Mouse (Mus musculus): ENCODE results near the gene Vmn1r223. TPM values are rescaled to one million over a fixed set of nuclear protein-coding genes. Genes with fewer than 3 reads are reported as not detected.
"Not testable (repeated sequence)": the region's sequence is repeated elsewhere in the genome, so short reads cannot be mapped to it uniquely, and the experiment has no call there.

Gene Vmn1r223
- not detected in 2 replicates for polyA plus RNA-seq (2012; rRNA removed)

DNA sequence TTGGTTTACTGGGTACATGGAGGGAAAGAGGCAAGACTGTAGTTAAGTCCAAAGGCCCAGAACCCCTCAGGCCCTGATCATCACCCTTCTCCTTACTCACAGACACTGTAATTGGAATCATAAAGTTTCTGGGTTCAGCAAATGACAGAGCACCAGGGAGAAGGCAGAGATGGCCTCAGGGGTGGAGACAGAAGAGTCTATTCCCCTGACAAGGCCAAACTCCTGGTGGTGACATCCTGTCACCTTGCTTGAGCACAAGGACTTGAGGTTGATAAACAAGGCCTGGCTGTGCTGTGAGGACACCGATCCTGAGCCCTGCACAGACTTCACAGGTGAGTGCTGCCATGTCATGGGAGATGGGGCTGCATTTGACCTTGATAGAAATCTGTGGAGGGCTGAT, at the start of gene Vmn1r223:
TSS of gene Vmn1r223 (plus strand) at position 301 of the 400 bp plus-strand sequence.
- not testable (repeated sequence) for H3K27me3 ChIP-seq (ENCODE audit: control insufficient read depth, insufficient read depth, low read length); H3K4me1 ChIP-seq (ENCODE audit: control insufficient read depth, insufficient read depth, low read length); DNase-seq; H3K27ac ChIP-seq (ENCODE audit: insufficient read depth, low read length); H3K4me3 ChIP-seq (replicated peaks; ENCODE audit: insufficient read depth, low read depth, low read length)
- WGBS = 78% methylated on average over 1 of the region's 1 CpGs

DNA sequence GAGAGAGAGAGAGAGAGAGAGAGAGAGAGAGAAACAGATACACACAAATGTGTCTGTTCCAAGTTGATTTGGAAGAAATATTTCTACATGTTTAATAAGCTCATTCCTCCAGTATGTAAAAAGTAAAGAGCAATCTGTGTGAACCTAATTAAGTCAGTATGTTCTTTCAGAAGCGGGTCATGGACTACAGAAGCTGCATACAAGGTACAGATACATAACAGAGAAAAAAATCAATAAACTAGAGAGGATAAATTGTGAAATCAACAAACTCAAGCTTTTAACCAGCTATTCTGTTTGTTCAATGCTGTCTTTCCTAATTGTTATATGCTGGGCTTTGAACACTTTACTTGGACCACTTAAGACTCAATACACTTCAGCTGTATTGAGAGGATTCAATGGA, 43.0 kb upstream of the Vmn1r223 start:
- H3K4me1 ChIP-seq (ENCODE audit: control insufficient read depth, insufficient read depth, low read length); H3K27me3 ChIP-seq (ENCODE audit: control insufficient read depth, insufficient read depth, low read length); H3K4me3 ChIP-seq (replicated peaks; ENCODE audit: insufficient read depth, low read depth, low read length); H3K27ac ChIP-seq (ENCODE audit: insufficient read depth, low read length); DNase-seq: not testable (repeated sequence)
- WGBS = 82% methylated on average over 1 of the region's 1 CpGs

DNA sequence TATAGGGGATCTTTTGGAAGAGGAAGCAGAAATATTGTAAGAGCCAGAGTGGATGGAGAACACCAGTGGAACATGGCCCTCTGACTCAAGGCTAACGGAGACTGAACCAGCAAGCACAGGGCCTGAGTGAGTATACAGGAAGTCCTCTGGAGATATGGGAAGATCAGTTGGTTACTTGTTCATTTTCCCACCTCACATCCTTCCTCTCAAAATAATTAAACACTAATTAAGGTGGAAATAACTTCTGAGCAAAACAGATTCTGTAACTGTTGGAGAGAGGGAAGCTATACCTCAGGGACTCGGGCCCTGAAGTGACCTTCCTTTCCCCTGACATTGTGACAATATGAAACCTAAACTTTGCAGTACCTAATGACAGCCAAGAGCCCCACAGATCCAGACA, 33.1 kb upstream of the Vmn1r223 start, which contains the start of gene Vmn1r221:
TSS of gene Vmn1r221 (plus strand) at position 301 of the 400 bp plus-strand sequence.
- not testable (repeated sequence) for H3K4me1 ChIP-seq (ENCODE audit: control insufficient read depth, insufficient read depth, low read length); H3K27me3 ChIP-seq (ENCODE audit: control insufficient read depth, insufficient read depth, low read length)
- 95% methylated on average over 2 of the region's 2 CpGs for WGBS

DNA sequence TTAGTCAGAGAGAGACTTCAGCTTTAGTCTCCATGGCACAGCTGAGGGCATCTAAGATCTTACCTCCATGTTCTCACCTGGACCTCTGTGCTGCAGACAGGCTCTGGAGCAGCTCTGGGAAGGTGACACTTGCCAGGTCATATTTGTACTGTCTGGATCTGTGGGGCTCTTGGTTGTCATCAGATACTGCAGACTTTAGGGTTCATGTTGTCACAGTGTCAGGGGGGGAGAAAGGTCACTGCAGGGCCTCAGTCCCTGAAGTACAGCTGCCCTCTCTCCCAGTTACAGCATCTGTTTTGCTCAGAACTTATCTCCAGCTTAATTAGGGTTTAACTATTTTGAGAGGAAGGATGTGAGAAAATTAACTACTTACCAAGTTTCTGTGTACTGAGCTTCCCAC, 11.1 kb upstream of the Vmn1r223 start, which contains the start of gene Vmn1r222:
TSS of gene Vmn1r222 (minus strand) at position 101 of the 400 bp plus-strand sequence.
- H3K4me1 ChIP-seq (ENCODE audit: control insufficient read depth, insufficient read depth, low read length); DNase-seq; H3K27ac ChIP-seq (ENCODE audit: insufficient read depth, low read length); H3K4me3 ChIP-seq (replicated peaks; ENCODE audit: insufficient read depth, low read depth, low read length); H3K27me3 ChIP-seq (ENCODE audit: control insufficient read depth, insufficient read depth, low read length): not testable (repeated sequence)

More for the DNA sequence above, 33.1 kb upstream of the Vmn1r223 start, which contains the start of gene Vmn1r221:
- not testable (repeated sequence) for H3K4me3 ChIP-seq (replicated peaks; ENCODE audit: insufficient read depth, low read depth, low read length); DNase-seq; H3K27ac ChIP-seq (ENCODE audit: insufficient read depth, low read length)

DNA sequence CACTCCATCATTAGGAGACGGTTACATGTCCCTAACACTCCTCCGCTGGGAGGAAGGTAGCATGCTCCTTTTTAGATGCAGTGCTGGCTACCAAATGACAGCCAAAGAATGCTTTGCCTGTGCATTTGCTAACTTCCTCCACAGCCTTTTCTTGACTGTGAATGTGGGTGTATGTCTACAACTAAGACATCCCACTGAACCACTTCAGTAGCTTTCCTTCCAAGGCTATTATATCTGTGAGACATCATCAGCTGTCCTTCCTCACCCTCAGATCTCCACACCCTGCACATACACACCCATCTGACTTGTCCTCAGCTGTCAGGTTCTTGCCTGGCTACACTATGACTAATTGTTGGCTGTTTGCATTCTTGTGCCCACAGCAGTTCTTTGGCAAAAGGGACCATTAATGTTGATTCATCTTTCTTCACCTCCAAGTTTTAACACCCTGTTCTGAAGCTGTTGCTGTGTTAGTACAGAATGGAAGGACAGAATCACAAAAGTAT, 11.7 kb downstream of the Vmn1r223 start:
- no peak for DNase-seq
- H3K4me3 ChIP-seq (replicated peaks; ENCODE audit: insufficient read depth, low read depth, low read length) = no peak overlapping the region
- no peak overlapping the region for H3K27ac ChIP-seq (ENCODE audit: insufficient read depth, low read length)
- TF ChIP-seq CTCF (IDR thresholded peaks at IDR 0.05; ENCODE audit: borderline replicate concordance, insufficient read depth, low read depth, low read length) (no peak), POLR2A (IDR thresholded peaks at IDR 0.05; ENCODE audit: borderline replicate concordance, insufficient read depth, low read length) (no peak)
- no peaks in the 10 kb centered on the region for H3K27me3 ChIP-seq (ENCODE audit: control insufficient read depth, insufficient read depth, low read length)
- no peaks in the 10 kb centered on the region for H3K4me1 ChIP-seq (ENCODE audit: control insufficient read depth, insufficient read depth, low read length)
- 91% methylated on average over 2 of the region's 2 CpGs for WGBS

DNA sequence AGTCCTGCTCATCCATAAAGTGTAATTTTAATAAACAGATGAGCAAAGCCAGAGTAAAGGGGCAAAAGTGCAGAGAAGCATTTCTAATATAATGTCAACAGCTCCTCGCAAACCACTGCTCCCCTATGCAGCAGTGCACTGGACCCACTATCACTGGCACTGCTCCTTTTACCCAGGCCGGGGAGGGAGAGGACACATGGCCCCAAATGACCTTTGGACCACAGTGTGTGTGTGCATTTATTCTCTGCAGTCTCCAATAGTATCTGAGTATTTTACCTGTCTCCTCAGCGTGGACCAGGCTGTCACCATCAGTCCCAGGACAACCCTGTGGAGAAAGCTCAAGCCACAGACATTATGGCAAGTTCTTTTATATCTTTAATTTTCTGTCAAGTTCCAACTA, 21.7 kb downstream of the Vmn1r223 start:
- H3K4me1 ChIP-seq (ENCODE audit: control insufficient read depth, insufficient read depth, low read length); H3K27ac ChIP-seq (ENCODE audit: insufficient read depth, low read length); H3K27me3 ChIP-seq (ENCODE audit: control insufficient read depth, insufficient read depth, low read length); H3K4me3 ChIP-seq (replicated peaks; ENCODE audit: insufficient read depth, low read depth, low read length); DNase-seq: not testable (repeated sequence)
- WGBS = 74% methylated on average over 3 of the region's 3 CpGs

DNA sequence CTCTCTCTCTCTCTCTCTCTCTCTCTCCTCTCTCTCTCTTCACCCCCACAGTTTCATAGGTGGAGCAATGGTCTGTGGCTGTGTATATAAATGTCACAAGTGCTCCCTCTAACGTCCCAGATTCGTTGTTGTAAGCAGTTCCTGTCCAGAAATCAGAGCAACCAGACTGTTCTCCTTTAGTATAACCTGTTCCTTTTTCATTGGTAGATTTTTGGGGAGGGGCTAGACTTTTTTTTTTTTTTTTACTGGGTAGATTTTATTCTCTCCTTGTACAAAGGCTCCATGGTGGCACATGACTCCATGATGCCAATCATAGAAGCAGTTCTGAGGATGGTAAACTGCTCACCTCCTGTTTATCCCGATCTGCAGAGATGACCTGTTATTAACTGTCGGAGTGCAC, 22.2 kb downstream of the Vmn1r223 start:
- not testable (repeated sequence) for H3K4me3 ChIP-seq (replicated peaks; ENCODE audit: insufficient read depth, low read depth, low read length); H3K27ac ChIP-seq (ENCODE audit: insufficient read depth, low read length); H3K4me1 ChIP-seq (ENCODE audit: control insufficient read depth, insufficient read depth, low read length); H3K27me3 ChIP-seq (ENCODE audit: control insufficient read depth, insufficient read depth, low read length)
- peak in 1 of 2 experiments; percentile 2 for DNase-seq
- 43% methylated on average over 4 of the region's 4 CpGs for WGBS

DNA sequence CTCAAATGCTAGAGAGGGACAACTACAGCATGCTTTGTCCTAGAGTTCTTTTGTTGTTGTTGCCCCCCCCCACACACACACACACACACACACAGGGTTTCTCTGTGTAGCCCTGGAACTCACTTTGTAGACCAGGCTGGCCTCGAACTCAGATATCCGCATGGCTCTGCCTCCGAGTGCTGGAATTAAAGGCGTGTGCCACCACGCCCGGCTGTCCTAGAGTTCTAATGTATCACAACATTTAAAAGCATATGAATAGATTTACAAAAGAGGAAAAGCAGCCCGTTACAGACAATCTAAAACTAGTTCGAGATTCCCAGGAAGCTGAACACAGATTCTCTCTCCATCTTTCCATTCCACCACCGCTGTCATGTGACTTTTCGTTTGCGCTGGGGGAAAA, 22.7 kb downstream of the Vmn1r223 start:
- Histone ChIP-seq H3K4me1 (ENCODE audit: control insufficient read depth, insufficient read depth, low read length) (no peaks in the 10 kb centered on the region), H3K27ac (ENCODE audit: insufficient read depth, low read length) (no peak overlapping the region), H3K27me3 (ENCODE audit: control insufficient read depth, insufficient read depth, low read length) (no peaks in the 10 kb centered on the region), H3K4me3 (replicated peaks; ENCODE audit: insufficient read depth, low read depth, low read length) (no peak overlapping the region)
- no peak for TF ChIP-seq CTCF (IDR thresholded peaks at IDR 0.05; ENCODE audit: borderline replicate concordance, insufficient read depth, low read depth, low read length)
- TF ChIP-seq POLR2A (IDR thresholded peaks at IDR 0.05; ENCODE audit: borderline replicate concordance, insufficient read depth, low read length) = no peak
- 27% methylated on average over 11 of the region's 11 CpGs for WGBS
- no peak for DNase-seq

DNA sequence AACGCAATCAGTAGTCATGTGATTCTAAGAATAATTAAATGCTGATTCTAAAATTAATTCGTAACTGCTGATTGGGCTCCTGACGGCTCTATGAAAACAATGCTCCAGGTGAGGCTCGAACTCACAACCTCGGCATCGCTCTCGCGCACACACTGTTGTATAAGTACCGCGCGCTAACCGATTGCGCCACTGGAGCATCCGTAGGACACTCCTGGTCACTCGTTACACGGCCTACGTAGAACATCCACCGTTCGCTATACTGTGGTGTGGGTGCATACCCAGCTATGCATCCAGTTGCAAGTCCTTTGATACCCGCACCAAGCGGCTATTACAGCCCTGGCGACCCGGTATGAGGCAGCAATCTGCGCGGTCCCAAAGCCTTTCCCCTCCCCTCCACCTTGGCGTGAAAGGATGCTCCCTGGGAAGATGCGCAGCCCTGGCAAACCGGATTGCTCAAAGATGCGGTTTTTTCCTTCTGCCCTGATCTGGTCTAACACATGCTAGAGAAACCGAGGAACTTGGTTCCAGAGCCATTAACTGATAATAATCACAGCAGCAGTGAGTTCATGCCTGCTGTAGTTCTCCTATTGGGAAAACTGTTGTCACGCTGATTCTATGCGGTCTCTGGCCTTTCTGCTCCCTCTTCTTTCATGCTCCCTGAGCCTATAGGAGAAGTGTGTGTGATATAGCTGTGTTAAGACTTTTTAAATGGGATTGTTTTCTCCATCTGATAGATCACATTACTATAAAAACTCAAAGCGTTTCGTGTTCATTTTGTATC, 23.6 kb downstream of the Vmn1r223 start:
- peak; percentile 17 to 33 for DNase-seq
- H3K4me3 ChIP-seq (replicated peaks; ENCODE audit: insufficient read depth, low read depth, low read length) = peak overlapping the region; percentile 12
- whole genome bisulfite sequencing = 5% methylated on average over 34 of the region's 34 CpGs
- TF ChIP-seq CTCF (IDR thresholded peaks at IDR 0.05; ENCODE audit: borderline replicate concordance, insufficient read depth, low read depth, low read length) (no peak), POLR2A (IDR thresholded peaks at IDR 0.05; ENCODE audit: borderline replicate concordance, insufficient read depth, low read length) (no peak)
- no peaks in the 10 kb centered on the region for H3K27me3 ChIP-seq (ENCODE audit: control insufficient read depth, insufficient read depth, low read length)
- no peaks in the 10 kb centered on the region for H3K4me1 ChIP-seq (ENCODE audit: control insufficient read depth, insufficient read depth, low read length)
- no peak overlapping the region for H3K27ac ChIP-seq (ENCODE audit: insufficient read depth, low read length)

Measured in cerebellum, adult 2 months (tissue).